Mouse (Mus musculus) mature B cell (primary cell): ENCODE data around the gene Nucb1.
"Not testable (repeated sequence)": the region's sequence is repeated elsewhere in the genome, so short reads cannot be mapped to it uniquely, and the experiment has no call there.

Experiments
- in situ Hi-C: fragments of 300-500 bp; cut with MboI; formaldehyde crosslinking; loops from 2 replicates; pipeline ENCODE4 v1.14.3; 2019

Gene Nucb1

GRCm38 (mm10) chr7:45524841-45525621 lies 14.8 kb upstream of the Nucb1 start:
- in situ Hi-C loops: no loop called here

- in situ Hi-C loops: no loop called here
Observed at GRCm38 (mm10) chr7:45523678-45524170, 13.5 kb upstream of the Nucb1 start.

GRCm38 (mm10) chr7:45522957-45523676 lies 12.9 kb upstream of the Nucb1 start:
- in situ Hi-C loops: no loop called here

DNA sequence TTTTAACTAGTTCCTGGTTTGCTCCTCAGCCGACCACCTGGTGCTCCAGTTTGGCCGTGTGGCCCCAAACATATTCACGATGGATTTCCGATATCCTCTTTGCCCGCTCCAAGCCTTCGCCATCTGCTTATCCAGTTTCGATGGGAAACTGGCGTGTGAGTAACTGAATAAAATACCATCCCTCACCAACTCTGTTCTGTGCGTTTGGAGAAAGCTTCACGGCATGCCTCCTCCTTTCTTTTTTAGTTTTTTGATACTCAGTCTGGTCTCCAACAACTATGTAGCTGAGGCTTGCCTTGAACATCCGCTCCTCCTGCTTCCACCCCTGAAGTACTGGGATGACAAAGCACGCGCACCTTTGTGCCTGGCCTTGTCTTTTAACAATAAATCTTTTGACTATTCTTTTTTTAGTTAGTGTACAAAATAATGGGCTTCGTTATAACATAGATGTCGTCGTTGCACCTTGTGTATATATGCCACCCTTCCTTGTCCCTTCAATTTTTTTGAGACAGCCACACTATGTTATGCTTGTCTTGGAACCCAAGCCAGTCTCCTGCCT lies 12.1 kb upstream of the Nucb1 start:
- in situ Hi-C loops: no loop called here

DNA sequence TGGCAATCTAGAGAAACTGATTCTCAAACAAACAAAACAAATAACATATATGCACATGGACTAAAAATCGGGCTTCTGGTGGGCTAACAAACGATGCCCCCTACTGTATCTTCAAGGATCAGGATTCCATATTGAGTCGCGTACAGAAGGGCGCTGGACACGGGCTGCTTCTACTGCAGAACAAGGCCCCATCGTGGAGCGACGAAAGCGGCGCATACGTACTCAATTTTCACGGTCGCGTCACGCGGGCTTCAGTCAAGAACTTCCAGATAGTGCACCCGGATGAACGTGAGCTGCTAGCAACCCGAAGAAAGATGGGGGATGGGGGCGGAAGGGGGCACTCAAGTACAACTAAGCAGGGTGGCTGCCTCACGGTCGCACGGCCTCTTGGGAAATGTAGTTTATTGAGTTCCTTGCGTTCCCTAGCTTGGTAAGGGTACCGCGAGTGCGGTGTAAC lies 11.6 kb upstream of the Nucb1 start:
- in situ Hi-C loops: no loop called here

- in situ Hi-C loops: no loop called here
Observed at GRCm38 (mm10) chr7:45520605-45521004, 10.4 kb upstream of the Nucb1 start.

GRCm38 (mm10) chr7:45519345-45520120 lies 9.3 kb upstream of the Nucb1 start:
- in situ Hi-C loops: no loop called here

GRCm38 (mm10) chr7:45518618-45519017 lies 8.4 kb upstream of the Nucb1 start:
- in situ Hi-C loops: no loop called here

DNA sequence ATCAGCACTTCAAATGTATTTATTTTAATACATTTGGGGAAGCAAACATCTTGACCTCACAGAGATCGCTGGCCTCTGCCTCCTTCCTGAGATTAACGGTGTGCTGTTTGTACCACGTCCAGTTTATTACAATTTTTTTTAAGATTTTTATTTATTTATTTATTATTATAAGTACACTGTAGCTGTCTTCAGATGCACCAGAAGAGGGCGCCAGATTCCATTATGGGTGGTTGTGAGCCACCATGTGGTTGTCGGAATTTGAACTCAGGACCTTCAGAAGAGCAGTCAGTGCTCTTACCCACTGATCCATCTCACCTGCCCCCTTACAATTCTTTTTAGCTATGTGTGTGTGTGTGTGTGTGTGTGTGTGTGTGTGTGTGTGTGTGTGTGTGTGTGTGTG lies 6.6 kb upstream of the Nucb1 start:
- in situ Hi-C loops: not testable (repeated sequence)

DNA sequence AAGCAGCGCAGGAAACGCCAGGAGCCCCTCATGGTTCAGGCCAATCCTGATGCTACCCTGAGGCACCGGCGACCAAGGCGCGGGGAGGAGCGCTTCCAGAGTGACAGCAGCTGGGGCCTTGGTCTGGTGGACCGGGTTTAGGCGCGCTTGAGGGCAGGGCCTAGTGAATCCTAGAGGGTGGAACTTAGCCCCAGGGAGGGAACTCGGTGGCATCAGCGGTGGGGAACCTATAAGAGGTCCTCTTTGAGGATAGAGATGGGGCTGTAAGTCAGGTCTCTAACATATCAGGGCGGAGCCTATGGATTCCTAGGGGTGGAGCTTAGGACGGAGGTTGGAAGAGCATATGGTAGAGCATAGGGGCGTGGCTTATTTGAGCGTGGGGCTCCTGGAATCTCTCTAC lies 5.2 kb upstream of the Nucb1 start:
- in situ Hi-C loops: no loop called here

GRCm38 (mm10) chr7:45514411-45514810 lies 4.2 kb upstream of the Nucb1 start:
- in situ Hi-C loops: loop anchor here (5.0 kb wide), 1 partner anchor 48 kb away; no protein-coding TSS in a partner anchor

DNA sequence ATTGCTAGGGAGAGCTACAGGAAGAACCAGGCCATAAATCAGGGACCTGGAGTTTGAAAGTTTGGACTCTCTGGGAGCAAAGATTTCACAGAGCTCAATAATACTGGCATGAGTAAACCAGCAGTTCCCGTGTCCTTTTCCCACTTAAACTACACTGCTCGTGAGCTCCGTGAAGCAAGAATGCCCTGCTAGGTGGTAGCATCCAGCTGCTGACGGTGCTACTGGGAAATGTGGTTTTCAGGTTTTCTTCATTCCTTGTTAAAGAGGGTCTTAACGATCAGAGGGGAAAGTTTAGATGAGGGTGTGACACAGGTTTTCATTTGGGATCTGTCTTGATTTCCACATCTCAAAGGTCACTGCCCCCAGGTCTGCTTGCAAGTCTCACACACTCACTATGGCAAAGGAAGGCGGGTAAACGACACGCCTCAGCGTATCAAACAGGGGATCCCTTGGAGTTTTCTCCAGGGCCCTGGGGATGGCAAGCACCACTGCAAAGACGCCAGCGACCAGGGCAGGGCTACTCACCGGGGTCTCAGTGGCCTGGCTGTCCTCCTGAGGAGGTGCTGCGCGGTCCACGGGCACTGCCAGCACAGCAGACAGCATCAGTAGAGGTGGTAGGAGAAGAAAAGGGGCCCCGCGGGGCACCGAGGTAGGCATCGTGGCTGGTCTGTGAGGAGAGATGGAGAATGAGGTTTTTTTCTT lies 874 bp downstream of the Nucb1 start:
- in situ Hi-C loops: no loop called here

- in situ Hi-C loops: no loop called here
Observed at GRCm38 (mm10) chr7:45508561-45508960, 1.6 kb downstream of the Nucb1 start.

- in situ Hi-C loops: no loop called here
Observed at GRCm38 (mm10) chr7:45507583-45507982, 2.6 kb downstream of the Nucb1 start.

GRCm38 (mm10) chr7:45498427-45498826 lies 11.8 kb downstream of the Nucb1 start:
- in situ Hi-C loops: no loop called here

GRCm38 (mm10) chr7:45494548-45494947 lies 15.7 kb downstream of the Nucb1 start:
- in situ Hi-C loops: no loop called here

DNA sequence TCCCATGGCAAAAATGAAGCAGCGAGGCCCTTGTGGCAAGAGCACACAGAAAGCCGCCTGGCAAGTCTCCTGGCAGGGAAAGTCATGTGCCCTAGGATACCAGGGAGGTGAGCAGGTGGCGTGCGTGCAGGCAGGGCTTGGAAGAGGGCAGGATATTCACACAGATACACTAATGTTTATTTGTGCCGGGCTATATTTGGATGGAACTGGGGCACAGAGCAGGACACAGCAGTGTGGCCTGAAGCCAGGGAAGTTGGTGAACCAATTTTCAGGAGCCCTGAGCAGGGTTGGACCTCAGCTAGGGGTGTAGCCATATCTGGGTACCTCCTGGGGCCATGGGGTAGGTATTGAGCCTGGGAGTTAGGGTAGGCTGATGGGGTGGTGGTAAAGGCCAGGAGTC lies 17.3 kb downstream of the Nucb1 start:
- in situ Hi-C loops: no loop called here

- in situ Hi-C loops: no loop called here
Observed at GRCm38 (mm10) chr7:45492225-45492844, 17.9 kb downstream of the Nucb1 start.

GRCm38 (mm10) chr7:45491264-45491663 lies 18.9 kb downstream of the Nucb1 start:
- in situ Hi-C loops: no loop called here

- in situ Hi-C loops: no loop called here
Observed at GRCm38 (mm10) chr7:45490822-45491221, 19.4 kb downstream of the Nucb1 start.

DNA sequence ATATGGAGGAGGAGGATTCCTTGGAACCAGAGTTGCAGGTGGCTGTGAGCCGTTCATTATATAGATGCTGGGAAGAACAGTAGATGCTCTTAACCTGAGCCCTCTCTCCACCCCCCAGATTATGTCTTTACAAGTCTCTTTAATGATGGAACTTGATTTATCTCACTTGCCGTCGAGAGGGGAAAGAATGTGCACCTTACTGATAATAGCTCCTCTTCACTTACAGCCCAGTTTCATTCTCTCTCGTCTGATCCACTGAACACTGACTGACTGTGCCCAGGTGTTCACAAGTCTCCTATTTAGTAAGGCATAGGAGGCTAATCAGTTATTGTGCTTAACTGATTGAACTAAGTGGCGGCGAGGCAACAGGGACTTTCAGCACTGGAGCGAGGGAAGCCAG lies 20.6 kb downstream of the Nucb1 start:
- in situ Hi-C loops: no loop called here
